Mouse (Mus musculus): Measurements from ENCODE around the gene Rpl24. TPM values are rescaled to one million over a fixed set of nuclear protein-coding genes. Genes with fewer than 3 reads are reported as not detected.

Gene Rpl24
- total RNA-seq, 2 experiments from 2014 or later: 399 to 405 TPM

DNA sequence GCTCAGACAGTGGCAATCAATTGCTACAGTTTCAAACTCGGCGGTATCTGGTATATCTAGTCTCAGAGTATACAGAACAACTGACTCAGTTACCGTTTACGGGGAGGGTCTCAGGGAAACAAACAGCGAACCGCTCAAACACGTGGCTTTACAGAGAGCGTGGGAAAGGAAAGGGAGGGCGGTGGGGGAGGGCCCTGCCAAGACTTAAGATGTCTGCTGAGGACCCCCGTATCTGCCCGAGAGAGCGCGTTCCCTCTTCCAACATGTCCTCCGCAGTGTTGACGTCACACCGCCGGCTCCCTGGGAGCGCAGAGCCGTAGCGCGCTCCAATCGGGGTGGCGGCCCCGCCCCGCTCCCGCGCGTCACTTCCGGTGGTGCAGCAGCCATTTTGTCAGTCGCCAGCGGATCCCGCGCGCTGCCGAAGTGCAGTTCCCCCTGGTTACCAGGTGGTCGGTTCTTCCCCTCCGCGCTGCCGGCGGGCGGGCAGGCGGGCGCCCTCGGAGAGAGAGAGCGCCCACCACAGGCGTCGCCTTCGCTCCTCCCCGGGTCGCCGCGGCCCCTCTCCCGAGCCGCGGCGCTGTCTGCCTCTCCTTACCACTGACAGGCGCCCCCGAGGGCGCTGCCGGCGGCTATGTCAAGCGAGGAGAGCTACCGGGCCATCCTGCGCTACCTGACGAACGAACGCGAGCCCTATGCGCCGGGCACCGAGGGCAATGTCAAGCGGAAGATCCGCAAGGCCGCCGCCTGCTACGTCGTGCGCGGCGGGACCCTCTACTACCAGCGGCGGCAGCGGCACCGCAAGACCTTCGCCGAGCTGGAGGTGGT, 7.6 kb downstream of the Rpl24 start, which contains the start of gene Zbtb11:
Zbtb11 (plus strand) TSS at position 453 of the 825 bp plus-strand sequence.
- peak; percentile 99 for DNase-seq (ENCODE audit: low spot score in 2 of 2)
- Histone ChIP-seq H3K27ac (peak within 1 kb of the TSS; percentile 95), H3K4me3 (peak within 1 kb of the TSS; percentile 77)
- TF ChIP-seq CTCF (conservative IDR thresholded peaks at IDR 0.05): peak; percentile 49

GRCm38 (mm10) chr16:55974256-55974902, 8.3 kb downstream of the Rpl24 start:
- peak; percentile 89 to 90 for DNase-seq (ENCODE audit: low spot score in 2 of 2)
- Histone ChIP-seq H3K27ac (peak overlapping the region; percentile 95), H3K4me3 (peak overlapping the region; percentile 77)
- no peak for TF ChIP-seq CTCF (conservative IDR thresholded peaks at IDR 0.05)

- TF ChIP-seq CTCF (conservative IDR thresholded peaks at IDR 0.05): no peak
- H3K4me3 ChIP-seq: peak overlapping the region; percentile 77
- H3K27ac ChIP-seq: peak overlapping the region; percentile 95
- peak; percentile 23 to 29 for DNase-seq (ENCODE audit: low spot score in 2 of 2)
These were observed 8.8 kb downstream of the Rpl24 start for GRCm38 (mm10) chr16:55974903-55975285.

GRCm38 (mm10) chr16:55986001-55986400, 19.9 kb downstream of the Rpl24 start:
- Histone ChIP-seq H3K27ac (no peak overlapping the region), H3K4me3 (no peak overlapping the region)
- DNase-seq (ENCODE audit: low spot score in 2 of 2): no peak
- no peak for TF ChIP-seq CTCF (conservative IDR thresholded peaks at IDR 0.05)

GRCm38 (mm10) chr16:55990311-55990710, 24.2 kb downstream of the Rpl24 start:
- no peak for DNase-seq (ENCODE audit: low spot score in 2 of 2)
- Histone ChIP-seq H3K4me3 (no peak overlapping the region), H3K27ac (no peak overlapping the region)
- TF ChIP-seq CTCF (conservative IDR thresholded peaks at IDR 0.05): no peak

GRCm38 (mm10) chr16:55994235-55994634, 28.2 kb downstream of the Rpl24 start:
- no peak for TF ChIP-seq CTCF (conservative IDR thresholded peaks at IDR 0.05)

DNA sequence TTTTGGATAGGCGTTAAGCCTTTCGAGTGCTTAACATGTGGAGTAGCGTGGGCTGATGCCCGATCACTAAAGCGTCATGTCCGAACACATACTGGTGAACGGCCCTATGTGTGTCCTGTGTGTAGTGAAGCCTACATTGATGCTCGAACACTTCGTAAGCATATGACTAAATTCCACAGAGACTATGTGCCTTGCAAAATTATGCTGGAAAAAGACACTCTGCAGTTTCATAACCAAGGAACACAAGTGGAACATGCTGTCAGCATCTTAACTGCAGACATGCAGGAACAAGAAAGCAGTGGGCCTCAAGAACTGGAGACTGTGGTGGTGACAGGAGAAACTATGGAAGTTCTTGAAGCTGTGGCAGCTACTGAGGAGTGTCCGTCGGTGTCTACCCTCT, 40.7 kb downstream of the Rpl24 start:
- no peak for DNase-seq (ENCODE audit: low spot score in 2 of 2)
- no peak for TF ChIP-seq CTCF (conservative IDR thresholded peaks at IDR 0.05)

More at GRCm38 (mm10) chr16:55994235-55994634, 28.2 kb downstream of the Rpl24 start:
- Histone ChIP-seq H3K4me3 (no peak overlapping the region), H3K27ac (peak overlapping the region; percentile 71)
- no peak for DNase-seq (ENCODE audit: low spot score in 2 of 2)

DNA sequence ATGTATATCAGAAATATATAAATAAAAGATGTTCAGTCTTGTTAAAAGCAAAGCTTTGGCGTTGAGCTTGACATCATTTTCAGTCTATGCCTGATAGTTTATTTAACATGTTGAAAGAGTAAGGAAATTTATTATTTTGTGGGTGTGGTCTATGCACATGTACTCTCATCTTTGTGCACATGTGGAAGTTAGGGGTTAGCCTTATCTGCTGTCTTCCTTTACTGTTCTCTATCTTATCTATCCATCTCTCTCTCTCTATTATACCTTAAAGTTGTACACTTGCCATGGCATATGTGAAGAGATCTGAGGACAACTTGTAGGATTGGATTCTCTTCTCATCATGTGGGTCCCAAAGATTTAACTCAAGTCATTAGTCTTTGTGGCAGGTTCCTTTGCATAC, 42.8 kb downstream of the Rpl24 start:
- TF ChIP-seq CTCF (conservative IDR thresholded peaks at IDR 0.05): no peak
- DNase-seq (ENCODE audit: low spot score in 2 of 2): no peak
- Histone ChIP-seq H3K4me3 (no peak overlapping the region), H3K27ac (no peak overlapping the region)

More for the DNA sequence above, 40.7 kb downstream of the Rpl24 start:
- Histone ChIP-seq H3K27ac (peak overlapping the region; percentile 46; the same call in 1 of the 2 replicates), H3K4me3 (no peak overlapping the region)

DNA sequence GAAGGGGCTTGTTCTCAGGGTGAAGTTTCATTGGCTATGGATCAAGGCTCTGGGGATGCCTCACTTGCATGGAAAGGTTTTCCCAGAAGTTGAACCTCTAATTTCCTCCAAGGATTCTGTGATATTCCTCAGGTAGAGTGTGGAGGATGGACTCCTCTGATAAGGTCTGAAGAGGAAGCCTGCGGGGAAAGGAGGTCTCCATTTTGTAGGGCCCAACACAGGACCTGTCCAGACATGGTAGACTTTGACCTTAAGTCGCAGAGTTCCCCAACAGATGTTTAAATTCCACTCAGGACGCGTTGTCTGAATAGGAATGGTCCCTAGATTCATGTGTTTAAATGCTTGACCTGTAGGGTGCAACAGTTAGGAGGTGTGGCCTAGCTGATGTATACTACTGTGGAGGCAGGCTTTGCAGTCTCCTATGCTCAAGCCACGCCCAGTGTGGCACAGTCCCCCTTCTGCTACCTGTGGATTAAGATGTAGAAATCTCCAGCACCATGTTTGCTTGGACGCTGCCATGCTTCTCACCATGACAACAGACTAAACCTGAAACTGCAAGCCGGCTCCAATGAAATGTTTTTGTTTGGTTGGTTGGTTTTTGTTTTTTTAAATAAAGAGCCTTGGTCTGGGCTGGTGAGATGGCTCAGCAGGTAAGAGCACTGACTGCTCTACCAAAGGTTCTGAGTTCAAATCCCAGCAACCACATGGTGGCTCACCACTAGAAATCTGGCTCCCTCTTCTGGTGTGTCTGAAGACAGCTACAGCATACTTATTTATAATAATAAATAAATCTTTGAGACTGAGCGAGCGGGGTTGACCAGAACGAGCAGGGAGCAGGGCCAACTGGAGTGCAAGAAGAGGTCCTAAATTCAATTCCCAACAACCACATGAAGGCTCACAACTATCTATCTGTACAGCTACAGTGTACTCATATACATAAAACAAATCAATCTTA, 47.0 kb downstream of the Rpl24 start:
- no peak for DNase-seq (ENCODE audit: low spot score in 2 of 2)
- no peak overlapping the region for H3K27ac ChIP-seq
- H3K4me3 ChIP-seq: no peak overlapping the region
- TF ChIP-seq CTCF (conservative IDR thresholded peaks at IDR 0.05): peak; percentile 54

GRCm38 (mm10) chr16:56014076-56014475, 48.0 kb downstream of the Rpl24 start:
- Histone ChIP-seq H3K27ac (no peak overlapping the region), H3K4me3 (no peak overlapping the region)
- no peak for TF ChIP-seq CTCF (conservative IDR thresholded peaks at IDR 0.05)
- DNase-seq (ENCODE audit: low spot score in 2 of 2): no peak

DNA sequence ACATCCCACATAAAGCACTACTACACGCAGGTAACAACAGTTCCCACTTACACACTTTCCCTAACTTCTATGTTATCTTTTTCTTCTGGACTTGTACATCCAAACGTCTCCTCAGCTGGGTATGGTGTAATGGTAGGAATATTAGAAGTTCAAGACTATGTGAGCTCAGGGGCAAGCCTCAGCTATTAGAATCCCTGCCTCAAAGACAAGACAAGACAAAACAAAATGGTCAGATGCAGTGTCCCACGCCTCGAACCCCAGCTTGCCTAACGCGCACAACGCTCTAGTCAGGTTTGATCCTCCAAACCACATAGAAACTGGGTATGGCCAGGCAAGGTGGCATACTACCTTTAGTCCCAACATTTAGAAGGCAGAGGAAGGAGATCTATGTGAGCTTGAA, 53.6 kb downstream of the Rpl24 start:
- H3K4me3 ChIP-seq: no peak overlapping the region
- DNase-seq (ENCODE audit: low spot score in 2 of 2): no peak
- TF ChIP-seq CTCF (conservative IDR thresholded peaks at IDR 0.05): no peak
- H3K27ac ChIP-seq: no peak overlapping the region

Other genes starting within 250 kb of the Rpl24 start
- gene Nfkbiz, start 127.4 kb upstream of the Rpl24 start, total RNA-seq (2021): 1 to 10 TPM; 5.9 to 8.5 TPM
- 10 to 100 TPM; 11.6 to 11.7 TPM for gene Nxpe3, start 71.0 kb upstream of the Rpl24 start, total RNA-seq (2021)
- 10 to 100 TPM; 16.0 to 19.6 TPM for gene Cep97, start 31.4 kb upstream of the Rpl24 start, total RNA-seq (2021)
- 10 to 100 TPM; 49.6 to 52.3 TPM for gene Zbtb11, start 7.6 kb downstream of the Rpl24 start, total RNA-seq (2021)
- gene Pcnp, start 63.5 kb downstream of the Rpl24 start, total RNA-seq (2021): 100 to 1,000 TPM; 145 to 161 TPM
- gene Trmt10c, start 71.5 kb downstream of the Rpl24 start, total RNA-seq (2021): 1 to 10 TPM; 9.3 to 10.0 TPM
- gene Senp7, start 82.1 kb downstream of the Rpl24 start, total RNA-seq (2021): 10 to 100 TPM; 42.3 to 53.5 TPM
- 1 to 10 TPM in 1 of 2 experiments, under 1 TPM in 1; 0.97 to 1.1 TPM for gene Impg2, start 238.0 kb downstream of the Rpl24 start, total RNA-seq (2021)

Measured in layer of hippocampus, adult 2 months (tissue).